Mouse (Mus musculus): Measurements from ENCODE around the gene Gng7. TPM values are rescaled to one million over a fixed set of nuclear protein-coding genes. Genes with fewer than 3 reads are reported as not detected.
"Not testable (repeated sequence)": the region's sequence is repeated elsewhere in the genome, so short reads cannot be mapped to it uniquely, and the experiment has no call there.

Gene Gng7
- polyA plus RNA-seq (2012; ENCODE audit: insufficient read depth, insufficient read length, low replicate concordance, missing spikeins) = not detected in 2 replicates

DNA sequence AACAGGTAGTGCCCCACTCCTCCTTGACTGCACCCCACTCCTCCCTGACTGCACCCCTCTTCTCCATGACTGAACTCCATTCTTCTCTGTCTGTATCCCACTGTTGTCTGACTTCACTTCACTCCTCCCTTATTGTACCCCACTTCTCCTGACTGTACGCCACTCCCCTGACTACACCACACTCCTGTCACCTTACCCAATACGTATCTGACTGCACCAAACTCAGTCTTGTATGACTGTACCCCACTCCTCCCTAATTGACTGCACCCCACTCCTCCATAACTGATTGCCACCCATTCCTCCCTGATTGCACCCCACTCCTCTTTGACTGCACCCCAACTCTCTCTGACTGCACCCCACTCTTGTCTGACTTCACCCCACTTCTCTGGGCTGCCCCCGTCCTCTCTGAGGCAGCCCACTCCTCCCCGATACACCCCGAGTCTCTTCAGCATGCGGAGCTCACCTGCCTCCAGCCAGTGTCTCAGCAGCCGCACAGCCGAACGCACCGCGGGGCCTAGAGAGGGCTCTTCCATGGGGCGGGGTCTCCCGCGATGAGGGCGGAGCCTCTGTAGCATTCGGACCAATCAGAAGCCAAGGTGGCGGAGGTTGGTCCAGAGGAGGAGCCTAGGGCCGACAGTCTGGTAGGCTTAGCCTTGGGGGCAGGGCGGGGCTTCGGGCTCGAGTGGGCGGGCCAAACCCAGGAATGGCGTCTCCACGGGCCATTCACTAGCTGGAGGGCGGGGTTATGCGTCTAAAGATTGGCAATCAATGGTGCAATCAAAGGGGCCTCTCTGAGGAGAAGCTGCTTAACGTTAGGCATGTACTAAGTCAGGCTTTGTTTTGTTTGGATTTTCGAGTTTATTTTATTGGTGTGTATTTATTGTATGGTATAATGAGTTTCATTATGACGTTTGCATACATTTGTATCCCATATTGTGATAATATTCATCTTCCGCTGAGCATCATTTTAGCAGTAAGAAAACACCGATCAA lies at the start of gene Gng7:
Gng7 (minus strand) TSS at position 553 of the 992 bp plus-strand sequence.
- Histone ChIP-seq H3K27ac (ENCODE audit: insufficient read depth, low read depth, low read length) (no peak within 1 kb of the TSS), H3K4me1 (ENCODE audit: control insufficient read depth, insufficient read depth, low read length) (peaks cover 9% of the 10 kb centered on the region; the same call in 1 of the 2 replicates), H3K4me3 (ENCODE audit: insufficient read depth, low read depth, low read length) (peak within 1 kb of the TSS; percentile 41)
- 10% methylated on average over 31 of the region's 31 CpGs for WGBS
- TF ChIP-seq CTCF (IDR thresholded peaks at IDR 0.05; ENCODE audit: insufficient read depth, low read depth, low read length) (peak; percentile 14; the same call in 1 of the 2 replicates), POLR2A (IDR thresholded peaks at IDR 0.05; ENCODE audit: insufficient read depth, low read depth, low read length) (peak; percentile 32; the same call in 1 of the 2 replicates)

DNA sequence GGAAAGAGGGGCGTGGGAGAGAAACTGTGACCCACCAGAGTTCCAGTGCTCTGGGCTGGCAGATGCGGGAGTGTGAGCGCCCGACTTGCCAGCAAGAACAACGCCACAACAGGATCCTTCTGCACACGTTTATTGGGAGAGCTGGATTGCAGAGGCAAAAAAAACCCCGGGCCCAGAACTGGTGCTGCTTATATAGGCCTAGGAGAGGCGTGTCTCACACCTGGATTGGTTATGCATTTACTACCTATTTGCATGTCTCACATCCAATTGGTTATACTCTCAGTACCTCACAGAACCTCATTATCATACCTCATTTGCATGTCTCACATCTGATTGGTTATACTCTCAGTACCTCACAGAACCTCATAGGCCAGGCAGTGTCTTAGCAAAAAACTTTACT lies 49.8 kb upstream of the Gng7 start:
- not testable (repeated sequence) for H3K4me3 ChIP-seq (ENCODE audit: insufficient read depth, low read depth, low read length); H3K27ac ChIP-seq (ENCODE audit: insufficient read depth, low read depth, low read length); H3K4me1 ChIP-seq (ENCODE audit: control insufficient read depth, insufficient read depth, low read length)
- WGBS = 82% methylated on average over 8 of the region's 8 CpGs

DNA sequence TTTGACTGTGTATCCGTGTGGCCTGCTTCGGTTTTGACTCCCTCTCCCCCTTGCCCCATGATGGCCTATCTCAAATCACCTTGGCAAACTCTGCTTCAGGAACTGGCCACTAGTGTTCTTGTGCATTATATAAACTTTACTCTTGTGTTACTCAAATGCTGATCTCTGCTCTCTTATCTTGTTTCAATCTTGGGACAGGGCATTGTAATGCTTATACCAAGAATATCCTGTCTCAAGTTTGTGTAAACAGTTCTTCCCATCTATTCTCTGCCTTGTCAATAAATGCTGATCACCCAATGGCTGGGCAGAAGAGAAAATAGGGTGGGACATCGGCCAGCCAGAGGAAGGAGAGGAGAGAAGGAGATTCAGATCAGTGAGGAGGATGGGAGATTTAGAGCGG lies 48.0 kb upstream of the Gng7 start:
- WGBS = 63% methylated on average over 4 of the region's 4 CpGs
- Histone ChIP-seq H3K4me1 (ENCODE audit: control insufficient read depth, insufficient read depth, low read length) (peaks cover 13% of the 10 kb centered on the region), H3K4me3 (ENCODE audit: insufficient read depth, low read depth, low read length) (no peak overlapping the region), H3K27ac (ENCODE audit: insufficient read depth, low read depth, low read length) (no peak overlapping the region)
- TF ChIP-seq POLR2A (IDR thresholded peaks at IDR 0.05; ENCODE audit: insufficient read depth, low read depth, low read length) (no peak), CTCF (IDR thresholded peaks at IDR 0.05; ENCODE audit: insufficient read depth, low read depth, low read length) (no peak)

DNA sequence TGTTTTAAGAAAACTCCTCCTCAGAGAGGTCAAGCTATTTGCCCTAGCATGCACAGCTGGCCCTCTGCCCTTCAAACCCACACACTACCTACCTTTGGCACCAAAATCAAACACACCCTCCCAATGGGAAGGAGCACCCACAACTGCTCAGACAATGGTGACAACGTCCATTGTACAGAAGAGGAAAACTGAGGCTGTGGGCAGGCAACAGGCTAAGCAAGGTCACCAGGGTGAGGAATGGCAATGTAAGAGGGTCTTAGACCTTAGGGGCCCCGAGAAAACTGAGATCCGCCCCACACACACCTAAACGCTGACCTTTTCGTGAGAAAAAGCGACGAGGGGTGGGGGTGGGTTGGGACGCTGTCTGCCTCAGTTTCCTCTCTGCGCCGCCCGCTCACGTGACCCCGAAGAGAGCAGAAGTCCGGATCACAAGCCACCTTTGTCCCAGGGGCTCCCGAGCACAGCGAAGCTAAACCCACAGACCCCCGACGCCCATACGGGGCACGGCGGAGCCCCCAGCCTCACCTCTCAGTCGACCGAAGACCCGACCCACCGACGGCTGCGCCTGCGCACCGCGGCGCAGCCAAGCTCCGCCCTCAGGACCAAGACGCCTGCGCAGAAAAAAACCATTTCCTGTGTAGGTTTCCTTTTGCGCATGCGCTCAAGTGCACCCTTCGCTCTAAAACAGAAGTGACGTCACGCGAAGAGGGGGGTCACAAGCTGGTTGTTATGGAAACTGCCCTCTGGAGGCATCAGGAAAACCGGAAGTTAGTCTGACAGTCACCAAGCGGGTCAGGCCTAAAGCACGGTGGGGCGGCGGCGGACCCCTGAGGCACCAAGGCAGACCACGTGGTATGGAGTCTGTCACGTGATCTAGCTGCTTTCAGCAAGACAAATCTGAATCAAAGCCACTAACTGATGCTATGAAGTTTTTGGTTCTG lies 45.1 kb upstream of the Gng7 start, which contains the start of gene Sgta:
Sgta (minus strand) TSS at position 579 of the 941 bp plus-strand sequence.
- TF ChIP-seq POLR2A (IDR thresholded peaks at IDR 0.05; ENCODE audit: insufficient read depth, low read depth, low read length) (peak; percentile 92), CTCF (IDR thresholded peaks at IDR 0.05; ENCODE audit: insufficient read depth, low read depth, low read length) (no peak)
- WGBS = under 1% methylated on average over 48 of the region's 48 CpGs
- Histone ChIP-seq H3K4me3 (ENCODE audit: insufficient read depth, low read depth, low read length) (peak within 1 kb of the TSS; percentile 73), H3K27ac (ENCODE audit: insufficient read depth, low read depth, low read length) (no peak within 1 kb of the TSS; the same call in 1 of the 2 replicates), H3K4me1 (ENCODE audit: control insufficient read depth, insufficient read depth, low read length) (peaks cover 39% of the 10 kb centered on the region)

DNA sequence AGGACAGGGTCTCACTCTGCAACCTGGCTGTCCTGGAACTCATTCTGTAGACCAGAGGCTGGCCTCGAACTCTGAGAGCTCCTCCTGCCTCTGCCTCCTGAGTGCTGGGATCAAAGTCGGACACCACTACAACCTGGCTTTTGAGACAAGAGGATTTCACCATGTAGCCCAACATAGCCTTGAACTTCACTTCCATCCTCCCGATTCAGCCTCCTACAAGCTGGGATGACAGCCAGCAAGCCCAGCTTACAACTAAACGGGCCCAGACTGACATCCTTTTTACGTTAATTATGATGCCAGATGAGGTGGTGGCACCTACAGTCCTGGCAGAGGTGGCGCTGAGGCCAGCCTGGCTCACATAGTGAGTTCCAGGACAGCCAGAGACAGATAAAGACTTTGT lies 44.2 kb upstream of the Gng7 start:
- peak overlapping the region; percentile 73; the same call in 1 of the 2 replicates for H3K4me3 ChIP-seq (ENCODE audit: insufficient read depth, low read depth, low read length)
- peaks cover 46% of the 10 kb centered on the region for H3K4me1 ChIP-seq (ENCODE audit: control insufficient read depth, insufficient read depth, low read length)
- H3K27ac ChIP-seq (ENCODE audit: insufficient read depth, low read depth, low read length) = no peak overlapping the region
- TF ChIP-seq CTCF (IDR thresholded peaks at IDR 0.05; ENCODE audit: insufficient read depth, low read depth, low read length) (no peak), POLR2A (IDR thresholded peaks at IDR 0.05; ENCODE audit: insufficient read depth, low read depth, low read length) (no peak)
- 78% methylated on average over 6 of the region's 6 CpGs for WGBS

DNA sequence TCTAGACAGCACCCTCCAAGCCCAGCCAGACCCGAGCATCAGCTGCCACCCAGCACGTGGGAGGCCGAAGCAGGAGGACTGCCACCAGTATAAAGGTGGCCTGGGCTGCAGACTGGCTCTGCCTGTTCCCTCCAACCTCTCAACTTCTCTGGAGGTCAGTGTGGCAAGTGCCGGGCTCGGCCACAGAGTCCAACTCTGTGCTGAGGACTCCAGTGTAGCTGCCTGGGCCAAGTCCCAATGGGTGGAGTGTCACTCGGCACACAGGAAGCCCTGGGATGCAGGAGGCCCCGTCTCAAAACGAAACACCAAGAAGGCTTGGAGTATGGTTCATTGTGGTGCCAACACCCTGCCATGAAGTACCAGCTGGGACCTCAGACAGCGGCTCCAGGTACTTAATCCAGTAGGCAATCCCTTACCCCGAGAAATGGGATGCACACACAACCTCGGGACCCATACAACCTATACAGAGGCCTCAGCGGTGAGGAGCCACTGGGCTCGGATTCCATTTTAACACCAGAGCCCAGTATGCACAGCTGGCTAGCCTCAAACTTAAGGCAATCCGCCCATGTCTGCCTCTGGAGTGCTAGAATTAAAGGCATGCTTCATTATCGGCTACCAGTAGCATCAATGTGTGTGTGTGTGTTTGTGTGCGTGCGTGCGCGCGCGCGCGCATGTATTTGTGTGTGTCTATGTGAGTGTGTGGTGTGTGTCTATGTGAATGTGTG lies 42.8 kb upstream of the Gng7 start:
- H3K4me1 ChIP-seq (ENCODE audit: control insufficient read depth, insufficient read depth, low read length) = peaks cover 46% of the 10 kb centered on the region
- 88% methylated on average over 23 of the region's 23 CpGs for WGBS
- TF ChIP-seq POLR2A (IDR thresholded peaks at IDR 0.05; ENCODE audit: insufficient read depth, low read depth, low read length) (no peak), CTCF (IDR thresholded peaks at IDR 0.05; ENCODE audit: insufficient read depth, low read depth, low read length) (no peak)
- no peak overlapping the region for H3K27ac ChIP-seq (ENCODE audit: insufficient read depth, low read depth, low read length)
- H3K4me3 ChIP-seq (ENCODE audit: insufficient read depth, low read depth, low read length) = no peak overlapping the region

DNA sequence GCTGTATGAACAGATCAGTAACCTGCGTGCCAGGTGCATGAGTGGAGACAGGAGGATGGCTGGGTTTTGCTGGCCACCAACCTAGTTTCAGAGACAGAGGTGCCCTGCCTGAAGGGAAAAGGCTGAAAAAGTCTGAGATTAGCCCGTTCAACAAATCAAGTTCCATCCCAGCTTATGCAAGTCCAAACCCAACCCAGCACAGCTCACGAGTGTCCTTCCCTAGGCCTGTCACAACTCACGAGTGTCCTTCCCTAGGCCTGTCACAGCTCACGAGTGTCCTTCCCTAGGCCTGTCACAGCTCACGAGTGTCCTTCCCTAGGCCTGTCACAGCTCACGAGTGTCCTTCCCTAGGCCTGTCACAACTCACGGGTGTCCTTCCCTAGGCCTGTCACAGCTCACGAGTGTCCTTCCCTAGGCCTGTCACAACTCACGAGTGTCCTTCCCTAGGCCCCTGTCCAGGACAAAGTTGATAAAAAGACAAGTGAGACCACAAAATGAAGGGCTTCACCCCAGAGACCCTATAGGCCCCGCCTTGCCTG lies 41.1 kb upstream of the Gng7 start:
- WGBS = 82% methylated on average over 11 of the region's 11 CpGs
- H3K4me3 ChIP-seq (ENCODE audit: insufficient read depth, low read depth, low read length); H3K27ac ChIP-seq (ENCODE audit: insufficient read depth, low read depth, low read length): not testable (repeated sequence)
- H3K4me1 ChIP-seq (ENCODE audit: control insufficient read depth, insufficient read depth, low read length) = peaks cover 46% of the 10 kb centered on the region

DNA sequence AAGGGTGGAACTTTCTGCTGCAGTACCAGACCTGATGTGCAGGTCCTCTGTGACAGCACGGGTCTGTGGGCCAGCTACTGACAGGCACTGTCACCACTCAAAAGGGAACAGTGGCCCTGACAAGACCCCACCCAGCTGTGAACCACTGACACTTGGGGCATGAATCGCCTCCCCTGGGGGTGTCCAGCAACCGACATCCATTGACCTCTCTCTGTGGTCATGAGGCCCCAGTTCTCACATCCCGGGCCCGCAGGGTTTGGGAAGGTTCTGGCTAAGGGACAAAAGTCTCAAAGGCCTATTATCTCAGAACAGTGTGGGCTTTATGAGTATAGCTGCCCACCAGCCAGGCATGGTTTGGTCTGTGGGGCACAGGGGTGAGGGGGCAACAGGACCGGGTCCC lies 40.4 kb upstream of the Gng7 start:
- Histone ChIP-seq H3K4me1 (ENCODE audit: control insufficient read depth, insufficient read depth, low read length) (peaks cover 46% of the 10 kb centered on the region), H3K27ac (ENCODE audit: insufficient read depth, low read depth, low read length) (no peak overlapping the region), H3K4me3 (ENCODE audit: insufficient read depth, low read depth, low read length) (no peak overlapping the region)
- no peak for TF ChIP-seq CTCF (IDR thresholded peaks at IDR 0.05; ENCODE audit: insufficient read depth, low read depth, low read length)
- 46% methylated on average over 6 of the region's 6 CpGs for WGBS

Measured in olfactory bulb, adult 2 months (tissue).